Mouse (Mus musculus) megakaryocyte, embryonic 14.5 days (primary cell): ENCODE measurements around the gene Skiv2l. TPM values are rescaled to one million over a fixed set of nuclear protein-coding genes. Genes with fewer than 3 reads are reported as not detected.
"Not testable (repeated sequence)": the region's sequence is repeated elsewhere in the genome, so short reads cannot be mapped to it uniquely, and the experiment has no call there.

Experiments
- H3K27me3 ChIP-seq: replicated peaks from 2 replicates; pipeline ENCODE3; 2012; ENCODE audit warnings: inconsistent platforms
- H3K36me3 ChIP-seq: replicated peaks from 2 replicates; pipeline ENCODE3; 2012; ENCODE audit warnings: low read length, inconsistent platforms, mixed read lengths
- H3K4me1 ChIP-seq: 2 replicates; pipeline ENCODE4 v1.6.1; 2012; ENCODE audit warnings: inconsistent platforms
- H3K4me3 ChIP-seq: replicated peaks from 2 replicates; pipeline ENCODE3; 2012; ENCODE audit warnings: moderate library complexity, mild to moderate bottlenecking, inconsistent platforms
- H3K9me3 ChIP-seq: 2 replicates; pipeline ENCODE4 v1.6.1; 2012; ENCODE audit warnings: inconsistent platforms
- FLI1 ChIP-seq: IDR thresholded peaks from 2 replicates; pipeline ENCODE4 v1.6.1; 2012; ENCODE audit warnings: low read length, inconsistent platforms, mixed read lengths
- GATA1 ChIP-seq: IDR thresholded peaks from 3 replicates; pipeline ENCODE4 v1.6.1; 2012; ENCODE audit warnings: mixed read lengths, low read length, inconsistent platforms, borderline replicate concordance
- polyA plus RNA-seq: library from polyadenylated mRNA; stranded (reverse); fragments of >175 nt; gene quantifications from 2 replicates; pipeline ENCODE4 v1.2.3, GENCODE M21; 2012; ENCODE audit warnings: low replicate concordance; ENCODE audit not compliant: insufficient read depth

Gene Skiv2l
- polyA plus RNA-seq, 1 experiment: 27.6 TPM

- no peak for TF ChIP-seq GATA1
- TF ChIP-seq FLI1: no peak
- Histone ChIP-seq H3K4me3 (peak overlapping the region; percentile 98), H3K36me3 (peaks cover 69% of the 10 kb centered on the region), H3K27me3 (no peaks in the 10 kb centered on the region), H3K4me1 (peaks cover 36% of the 10 kb centered on the region), H3K9me3 (no peaks in the 10 kb centered on the region)
These were observed 13.7 kb downstream of the Skiv2l start for GRCm38 (mm10) chr17:34836155-34836855.

GRCm38 (mm10) chr17:34830776-34831175 is 19.2 kb downstream of the Skiv2l start:
- Histone ChIP-seq H3K36me3 (peaks cover 86% of the 10 kb centered on the region), H3K9me3 (peaks cover 15% of the 10 kb centered on the region)
- not testable (repeated sequence) for H3K4me1 ChIP-seq, H3K4me3 ChIP-seq, H3K27me3 ChIP-seq

- no peak for TF ChIP-seq GATA1
- no peak for TF ChIP-seq FLI1
- Histone ChIP-seq H3K9me3 (no peaks in the 10 kb centered on the region), H3K36me3 (no peaks in the 10 kb centered on the region), H3K4me1 (no peaks in the 10 kb centered on the region), H3K4me3 (no peak overlapping the region), H3K27me3 (peaks cover 7% of the 10 kb centered on the region)
These were observed 35.1 kb downstream of the Skiv2l start for GRCm38 (mm10) chr17:34814818-34815370.

GRCm38 (mm10) chr17:34813747-34814146 is 36.3 kb downstream of the Skiv2l start:
- H3K4me3 ChIP-seq, H3K27me3 ChIP-seq, H3K36me3 ChIP-seq, H3K9me3 ChIP-seq, H3K4me1 ChIP-seq: not testable (repeated sequence)

GRCm38 (mm10) chr17:34811275-34811674 is 38.7 kb downstream of the Skiv2l start:
- Histone ChIP-seq H3K4me3 (no peak overlapping the region), H3K9me3 (no peaks in the 10 kb centered on the region), H3K27me3 (peaks cover 2% of the 10 kb centered on the region), H3K36me3 (no peaks in the 10 kb centered on the region), H3K4me1 (no peaks in the 10 kb centered on the region)
- TF ChIP-seq GATA1: no peak
- TF ChIP-seq FLI1: no peak

- not testable (repeated sequence) for H3K4me3 ChIP-seq, H3K9me3 ChIP-seq, H3K27me3 ChIP-seq, H3K4me1 ChIP-seq, H3K36me3 ChIP-seq
These were observed 39.2 kb downstream of the Skiv2l start for GRCm38 (mm10) chr17:34810811-34811210.

GRCm38 (mm10) chr17:34810411-34810810 is 39.6 kb downstream of the Skiv2l start:
- H3K27me3 ChIP-seq, H3K9me3 ChIP-seq, H3K4me1 ChIP-seq, H3K4me3 ChIP-seq, H3K36me3 ChIP-seq: not testable (repeated sequence)

- TF ChIP-seq FLI1: no peak
- TF ChIP-seq GATA1: no peak
- H3K4me3 ChIP-seq: no peak overlapping the region
- H3K27me3 ChIP-seq: no peaks in the 10 kb centered on the region
- no peaks in the 10 kb centered on the region for H3K4me1 ChIP-seq
- peaks cover 16% of the 10 kb centered on the region for H3K9me3 ChIP-seq
- no peaks in the 10 kb centered on the region for H3K36me3 ChIP-seq
These were observed 41.3 kb downstream of the Skiv2l start for GRCm38 (mm10) chr17:34808599-34809205.

- Histone ChIP-seq H3K4me3 (no peak overlapping the region), H3K36me3 (no peaks in the 10 kb centered on the region)
These were observed 42.8 kb downstream of the Skiv2l start for GRCm38 (mm10) chr17:34807176-34807575.

GRCm38 (mm10) chr17:34804871-34805562 is 45.0 kb downstream of the Skiv2l start:
- peaks cover 36% of the 10 kb centered on the region for H3K9me3 ChIP-seq
- TF ChIP-seq FLI1: no peak
- TF ChIP-seq GATA1: no peak
- H3K4me3 ChIP-seq: no peak overlapping the region
- no peaks in the 10 kb centered on the region for H3K36me3 ChIP-seq
- H3K4me1 ChIP-seq: no peaks in the 10 kb centered on the region
- H3K27me3 ChIP-seq: no peaks in the 10 kb centered on the region

More at GRCm38 (mm10) chr17:34807176-34807575, 42.8 kb downstream of the Skiv2l start:
- Histone ChIP-seq H3K4me1 (no peaks in the 10 kb centered on the region), H3K9me3 (peaks cover 27% of the 10 kb centered on the region), H3K27me3 (no peaks in the 10 kb centered on the region)
- TF ChIP-seq GATA1 (no peak), FLI1 (no peak)

GRCm38 (mm10) chr17:34804301-34804700 is 45.7 kb downstream of the Skiv2l start, which contains the start of gene Cyp21a1:
TSS of gene Cyp21a1 (minus strand) at chr17:34804561.
- not testable (repeated sequence) for H3K4me3 ChIP-seq, H3K36me3 ChIP-seq, H3K27me3 ChIP-seq, H3K4me1 ChIP-seq
- H3K9me3 ChIP-seq: peaks cover 36% of the 10 kb centered on the region

- not testable (repeated sequence) for H3K4me3 ChIP-seq, H3K4me1 ChIP-seq, H3K36me3 ChIP-seq, H3K27me3 ChIP-seq
- peaks cover 40% of the 10 kb centered on the region for H3K9me3 ChIP-seq
These were observed 46.6 kb downstream of the Skiv2l start for GRCm38 (mm10) chr17:34803367-34803766.

GRCm38 (mm10) chr17:34802756-34803155 is 47.3 kb downstream of the Skiv2l start:
- not testable (repeated sequence) for H3K36me3 ChIP-seq, H3K4me1 ChIP-seq, H3K4me3 ChIP-seq, H3K27me3 ChIP-seq
- H3K9me3 ChIP-seq: peaks cover 40% of the 10 kb centered on the region

GRCm38 (mm10) chr17:34800781-34801305 is 49.2 kb downstream of the Skiv2l start:
- H3K27me3 ChIP-seq, H3K36me3 ChIP-seq, H3K4me3 ChIP-seq, H3K4me1 ChIP-seq: not testable (repeated sequence)
- peaks cover 44% of the 10 kb centered on the region for H3K9me3 ChIP-seq
